Mouse (Mus musculus): ENCODE measurements around the gene Gm17581. TPM values are rescaled to one million over a fixed set of nuclear protein-coding genes. Genes with fewer than 3 reads are reported as not detected.

The Gm17581 gene
- polyA plus RNA-seq, 1 experiment, result not detected

DNA sequence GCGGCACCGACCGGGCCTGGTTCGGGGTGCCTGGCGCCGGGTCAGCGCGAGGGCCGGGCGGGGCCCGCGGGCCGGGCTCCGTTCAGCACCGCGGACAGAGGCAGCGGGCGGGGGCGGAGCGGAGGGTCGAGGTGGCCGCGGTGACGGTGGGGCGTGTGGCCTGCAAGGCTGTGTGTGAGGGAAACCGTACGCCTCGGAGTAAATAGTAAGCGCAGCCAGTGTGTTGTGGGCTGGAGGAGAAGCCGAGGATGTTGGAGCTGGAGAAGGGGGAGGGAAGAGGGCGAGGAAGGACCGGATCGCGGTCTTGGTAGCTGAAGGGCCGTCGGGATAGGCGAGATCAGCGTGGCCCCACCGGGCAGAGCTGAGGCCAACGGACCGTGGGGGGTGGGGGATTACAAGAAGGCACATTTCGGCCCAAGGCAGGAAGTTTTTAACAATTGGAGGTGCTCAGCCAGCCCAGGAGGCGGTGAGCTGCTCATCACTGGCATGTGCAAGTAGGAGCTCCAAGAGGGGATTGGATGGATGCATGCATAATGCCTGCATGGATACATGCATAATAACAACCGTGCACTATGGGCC lies 40.1 kb upstream of the Gm17581 start:
- Histone ChIP-seq H3K27me3 (ENCODE audit: control insufficient read depth, insufficient read depth, low read length) (peaks cover 21% of the 10 kb centered on the region), H3K4me1 (ENCODE audit: control insufficient read depth, insufficient read depth, insufficient read length) (no peaks in the 10 kb centered on the region), H3K36me3 (ENCODE audit: control insufficient read depth, insufficient read depth, low read length) (no peaks in the 10 kb centered on the region), H3K4me3 (ENCODE audit: extremely low read depth, insufficient read depth, insufficient read length) (no peak overlapping the region), H3K27ac (ENCODE audit: insufficient read depth, low read length) (no peak overlapping the region)
- DNase-seq (ENCODE audit: low read depth in 1 of 2, low spot score in 2 of 2), result peak in 1 of 2 experiments; percentile 10
- 3% methylated on average over 39 of the region's 44 CpGs for WGBS
- no peak for TF ChIP-seq POLR2A (IDR thresholded peaks at IDR 0.05; ENCODE audit: low read depth, low read length)
- no peak for TF ChIP-seq CTCF (IDR thresholded peaks at IDR 0.05; ENCODE audit: extremely low read depth, insufficient read depth, insufficient read length, insufficient replicate concordance)

DNA sequence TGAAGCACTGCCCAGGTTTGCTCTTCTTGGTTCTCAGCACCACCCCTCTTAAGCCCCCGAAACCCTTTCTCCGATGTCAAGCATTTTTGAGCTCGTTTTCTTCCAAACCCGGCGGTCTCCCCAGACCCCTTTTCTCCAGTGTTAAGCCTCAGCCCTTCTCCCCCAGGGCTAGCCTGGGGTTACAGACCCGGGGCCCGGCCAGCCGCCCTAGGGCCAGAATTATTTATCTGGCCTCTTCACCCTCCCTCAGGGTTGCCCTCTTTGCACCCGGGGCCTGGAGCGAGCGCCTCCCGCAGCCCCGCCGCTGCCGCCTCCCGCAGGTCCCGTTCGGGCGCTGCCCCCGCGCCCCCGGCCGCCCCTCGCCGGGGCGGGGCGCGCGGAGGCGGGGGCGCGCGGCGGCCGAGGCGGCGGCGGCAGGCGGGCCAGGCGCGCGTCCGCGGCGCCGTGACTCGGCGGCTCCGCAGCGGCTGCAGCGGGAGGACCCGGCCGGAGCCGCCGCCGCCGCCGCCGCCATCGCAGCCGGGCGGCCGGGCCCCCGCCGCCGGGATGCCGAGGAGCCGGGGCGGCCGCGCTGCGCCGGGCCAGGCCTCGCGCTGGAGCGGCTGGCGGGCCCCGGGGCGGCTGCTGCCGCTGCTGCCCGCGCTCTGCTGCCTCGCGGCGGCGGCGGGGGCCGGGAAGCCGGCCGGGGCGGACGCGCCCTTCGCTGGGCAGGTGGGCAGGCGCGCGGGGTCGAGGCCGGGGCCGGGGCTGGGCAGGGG lies 39.4 kb upstream of the Gm17581 start, which contains the start of gene Mmp24:
Gene Mmp24 (plus strand): TSS at position 416 of the 758 bp plus-strand sequence.
- Histone ChIP-seq H3K36me3 (ENCODE audit: control insufficient read depth, insufficient read depth, low read length) (no peaks in the 10 kb centered on the region), H3K27ac (ENCODE audit: insufficient read depth, low read length) (no peak within 1 kb of the TSS), H3K4me1 (ENCODE audit: control insufficient read depth, insufficient read depth, insufficient read length) (no peaks in the 10 kb centered on the region), H3K27me3 (ENCODE audit: control insufficient read depth, insufficient read depth, low read length) (peaks cover 21% of the 10 kb centered on the region), H3K4me3 (ENCODE audit: extremely low read depth, insufficient read depth, insufficient read length) (no peak within 1 kb of the TSS)
- TF ChIP-seq CTCF (IDR thresholded peaks at IDR 0.05; ENCODE audit: extremely low read depth, insufficient read depth, insufficient read length, insufficient replicate concordance) (no peak), POLR2A (IDR thresholded peaks at IDR 0.05; ENCODE audit: low read depth, low read length) (no peak)
- no peak for DNase-seq (ENCODE audit: low read depth in 1 of 2, low spot score in 2 of 2)
- 17% methylated on average over 100 of the region's 100 CpGs for WGBS

DNA sequence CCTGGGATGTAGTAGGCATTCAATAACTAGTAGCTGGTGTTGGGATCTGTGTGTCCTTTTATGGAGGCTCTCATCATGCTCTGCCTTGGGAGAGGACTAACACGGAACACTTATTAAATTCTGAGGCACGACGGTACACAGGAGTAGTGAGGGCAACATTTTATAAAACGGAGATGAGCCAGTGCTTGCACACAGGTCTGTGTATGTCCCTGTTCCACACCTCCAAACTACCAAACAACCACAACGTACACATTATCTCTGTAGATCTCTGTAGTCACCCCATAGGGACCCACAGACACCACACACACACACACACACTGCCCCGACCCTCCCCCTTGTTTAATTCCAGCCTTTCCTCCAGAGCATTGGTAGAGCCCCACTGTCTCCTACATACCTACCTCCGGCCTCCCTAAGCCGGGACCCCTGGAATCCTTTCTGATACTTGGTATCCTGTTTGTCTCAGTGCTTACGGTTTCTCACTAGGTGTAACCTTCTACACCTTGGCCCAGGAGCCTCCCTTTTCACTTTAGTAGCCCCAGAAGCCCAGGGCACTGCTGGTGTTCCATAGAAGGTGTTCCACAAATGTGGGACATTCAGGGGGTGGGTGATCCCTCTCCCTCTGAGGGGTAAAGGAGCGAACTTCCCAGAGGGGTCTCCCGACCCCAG lies 38.7 kb upstream of the Gm17581 start:
- DNase-seq (ENCODE audit: low read depth in 1 of 2, low spot score in 2 of 2), result no peak
- no peaks in the 10 kb centered on the region for H3K4me1 ChIP-seq (ENCODE audit: control insufficient read depth, insufficient read depth, insufficient read length)
- no peak overlapping the region for H3K27ac ChIP-seq (ENCODE audit: insufficient read depth, low read length)
- TF ChIP-seq POLR2A (IDR thresholded peaks at IDR 0.05; ENCODE audit: low read depth, low read length), result no peak
- TF ChIP-seq CTCF (IDR thresholded peaks at IDR 0.05; ENCODE audit: extremely low read depth, insufficient read depth, insufficient read length, insufficient replicate concordance), result no peak
- H3K36me3 ChIP-seq (ENCODE audit: control insufficient read depth, insufficient read depth, low read length), result no peaks in the 10 kb centered on the region
- H3K27me3 ChIP-seq (ENCODE audit: control insufficient read depth, insufficient read depth, low read length), result peaks cover 21% of the 10 kb centered on the region
- no peak overlapping the region for H3K4me3 ChIP-seq (ENCODE audit: extremely low read depth, insufficient read depth, insufficient read length)
- 60% methylated on average over 11 of the region's 11 CpGs for WGBS

DNA sequence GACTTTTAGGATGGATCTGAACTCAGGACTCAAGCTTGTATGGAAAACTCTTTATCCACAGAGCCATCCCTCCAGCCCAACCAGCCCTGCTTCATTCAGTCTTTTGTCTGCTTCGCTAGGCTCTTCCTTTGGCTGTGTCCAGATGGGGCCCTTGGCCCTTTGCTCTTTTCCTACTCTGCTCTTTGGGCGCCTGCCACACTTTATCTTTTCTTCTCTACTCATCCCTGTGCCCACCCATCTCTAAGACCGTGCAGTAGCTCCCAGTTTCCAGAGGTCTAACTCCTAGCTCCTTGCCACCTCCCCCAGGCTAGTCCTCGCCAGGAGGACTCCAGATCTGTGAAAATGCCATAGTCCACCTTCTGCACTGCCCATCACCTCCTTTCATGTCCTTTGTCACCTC lies 38.0 kb upstream of the Gm17581 start:
- WGBS, result 72% methylated on average over 4 of the region's 4 CpGs
- no peaks in the 10 kb centered on the region for H3K36me3 ChIP-seq (ENCODE audit: control insufficient read depth, insufficient read depth, low read length)
- DNase-seq (ENCODE audit: low read depth in 1 of 2, low spot score in 2 of 2), result no peak
- no peak overlapping the region for H3K27ac ChIP-seq (ENCODE audit: insufficient read depth, low read length)
- H3K27me3 ChIP-seq (ENCODE audit: control insufficient read depth, insufficient read depth, low read length), result peaks cover 21% of the 10 kb centered on the region
- H3K4me1 ChIP-seq (ENCODE audit: control insufficient read depth, insufficient read depth, insufficient read length), result no peaks in the 10 kb centered on the region
- no peak overlapping the region for H3K4me3 ChIP-seq (ENCODE audit: extremely low read depth, insufficient read depth, insufficient read length)
- TF ChIP-seq POLR2A (IDR thresholded peaks at IDR 0.05; ENCODE audit: low read depth, low read length) (no peak), CTCF (IDR thresholded peaks at IDR 0.05; ENCODE audit: extremely low read depth, insufficient read depth, insufficient read length, insufficient replicate concordance) (no peak)

DNA sequence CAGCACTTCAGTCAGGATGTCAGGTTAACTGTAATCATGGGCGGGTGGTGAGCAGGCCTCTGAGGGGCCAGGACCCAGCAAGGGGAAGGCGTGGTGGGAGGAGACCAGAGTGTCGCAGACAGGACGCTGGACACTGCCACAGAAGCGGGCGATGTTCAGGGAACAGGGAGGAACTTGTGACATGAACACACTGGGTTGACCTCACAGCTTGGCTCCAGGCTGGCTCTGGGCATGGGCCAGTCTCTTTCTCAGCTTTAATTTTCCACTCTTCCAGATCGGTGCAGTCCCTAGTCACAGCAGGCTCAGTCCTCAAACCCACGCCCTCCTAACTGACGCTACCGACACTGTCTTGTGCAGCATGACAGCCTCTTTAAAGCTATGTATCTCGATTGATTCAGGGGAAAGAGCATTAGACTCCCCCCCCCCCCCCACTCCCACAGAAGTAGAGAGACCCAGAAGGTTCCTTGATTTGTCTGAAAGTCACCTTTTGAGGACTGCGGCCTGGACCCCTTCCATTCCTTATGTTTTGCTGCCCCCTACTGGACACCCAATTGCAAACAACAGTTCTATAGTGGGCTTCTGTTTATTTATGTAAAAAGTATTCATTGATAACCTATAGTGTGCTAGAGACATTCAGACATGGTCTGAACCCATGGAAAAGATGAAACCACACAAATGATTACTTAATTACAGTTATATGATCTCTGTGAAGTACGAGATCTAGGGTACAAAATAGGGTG lies 29.2 kb upstream of the Gm17581 start:
- peak; percentile 59; the same call in 1 of the 2 replicates for TF ChIP-seq CTCF (IDR thresholded peaks at IDR 0.05; ENCODE audit: extremely low read depth, insufficient read depth, insufficient read length, insufficient replicate concordance)
- no peak for TF ChIP-seq POLR2A (IDR thresholded peaks at IDR 0.05; ENCODE audit: low read depth, low read length)
- no peaks in the 10 kb centered on the region for H3K4me1 ChIP-seq (ENCODE audit: control insufficient read depth, insufficient read depth, insufficient read length)
- H3K27ac ChIP-seq (ENCODE audit: insufficient read depth, low read length), result no peak overlapping the region
- 65% methylated on average over 13 of the region's 13 CpGs for WGBS
- no peaks in the 10 kb centered on the region for H3K36me3 ChIP-seq (ENCODE audit: control insufficient read depth, insufficient read depth, low read length)
- H3K4me3 ChIP-seq (ENCODE audit: extremely low read depth, insufficient read depth, insufficient read length), result no peak overlapping the region
- H3K27me3 ChIP-seq (ENCODE audit: control insufficient read depth, insufficient read depth, low read length), result no peaks in the 10 kb centered on the region
- DNase-seq (ENCODE audit: low read depth in 1 of 2, low spot score in 2 of 2), result peak; percentile 43 to 65

DNA sequence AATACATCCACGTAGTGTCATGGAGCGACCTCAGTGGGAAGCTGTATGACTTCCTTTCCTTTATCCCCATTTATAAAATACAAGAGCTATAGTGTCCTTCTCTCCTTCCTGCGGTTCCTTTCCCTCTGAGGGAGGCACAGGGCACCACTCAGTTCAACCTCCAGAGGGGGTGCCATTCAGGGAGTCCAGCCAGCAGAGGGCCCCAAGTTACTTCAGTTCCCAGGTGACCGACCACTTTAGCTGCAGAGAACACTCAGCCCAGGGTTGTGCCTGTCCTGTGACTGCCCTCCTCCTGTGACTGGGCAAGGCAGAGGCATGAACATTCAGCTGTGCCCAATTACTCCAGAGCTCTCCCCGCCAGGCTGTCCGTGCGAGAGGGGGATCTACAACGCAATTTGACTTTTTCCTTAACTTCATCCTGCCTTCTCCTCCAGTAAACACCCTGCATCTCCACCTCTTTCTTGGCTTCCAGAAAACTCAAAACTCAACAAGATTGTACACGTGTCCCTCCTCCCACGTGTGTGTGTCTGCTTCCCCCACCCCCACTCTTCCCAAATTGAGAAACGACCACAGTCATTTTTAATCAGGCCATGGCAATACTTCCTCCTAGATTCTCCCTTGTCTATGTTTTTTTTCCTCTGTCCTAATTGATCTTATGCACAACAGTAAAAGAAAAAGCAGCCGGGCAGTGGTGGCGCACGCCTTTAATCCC lies 21.3 kb upstream of the Gm17581 start:
- DNase-seq (ENCODE audit: low read depth in 1 of 2, low spot score in 2 of 2), result no peak
- no peak for TF ChIP-seq CTCF (IDR thresholded peaks at IDR 0.05; ENCODE audit: extremely low read depth, insufficient read depth, insufficient read length, insufficient replicate concordance)
- TF ChIP-seq POLR2A (IDR thresholded peaks at IDR 0.05; ENCODE audit: low read depth, low read length), result no peak
- no peak overlapping the region for H3K27ac ChIP-seq (ENCODE audit: insufficient read depth, low read length)
- H3K27me3 ChIP-seq (ENCODE audit: control insufficient read depth, insufficient read depth, low read length), result no peaks in the 10 kb centered on the region; the same call in 1 of the 2 replicates
- WGBS, result 62% methylated on average over 14 of the region's 14 CpGs
- no peaks in the 10 kb centered on the region for H3K36me3 ChIP-seq (ENCODE audit: control insufficient read depth, insufficient read depth, low read length)
- H3K4me3 ChIP-seq (ENCODE audit: extremely low read depth, insufficient read depth, insufficient read length), result no peak overlapping the region
- H3K4me1 ChIP-seq (ENCODE audit: control insufficient read depth, insufficient read depth, insufficient read length), result no peaks in the 10 kb centered on the region

All from spleen, adult 2 months (tissue).